Mouse (Mus musculus) hindbrain, embryonic 13.5 days (tissue): ENCODE results near the gene Rreb1. TPM values are rescaled to one million over a fixed set of nuclear protein-coding genes. Genes with fewer than 3 reads are reported as not detected.

Experiments
- ATAC-seq: fragments of 200-750 bp; cut with Nextera tagmentation; 2 replicates; pipeline ENCODE4 v1.8.0; 2017; ENCODE audit warnings: moderate TSS enrichment; ENCODE audit not compliant: low FRiP score
- H3K27ac ChIP-seq: fragments of 300-500 bp; sonication (generic); 2 replicates; pipeline ENCODE4 v1.5.1; 2015; ENCODE audit warnings: inconsistent platforms, mild to moderate bottlenecking, moderate library complexity
- H3K27me3 ChIP-seq: fragments of 300-500 bp; sonication (generic); 2 replicates; pipeline ENCODE4 v1.6.1; 2015; ENCODE audit warnings: mild to moderate bottlenecking, inconsistent platforms
- H3K36me3 ChIP-seq: fragments of 300-500 bp; sonication (generic); 2 replicates; pipeline ENCODE4 v1.6.1; 2015; ENCODE audit warnings: mild to moderate bottlenecking, inconsistent platforms
- H3K4me1 ChIP-seq: fragments of 300-500 bp; sonication (generic); replicated peaks from 2 replicates; pipeline ENCODE4 v1.6.1; 2015; ENCODE audit warnings: inconsistent platforms
- H3K4me2 ChIP-seq: fragments of 300-500 bp; sonication (generic); 2 replicates; pipeline ENCODE4 v1.6.1; 2015; ENCODE audit warnings: inconsistent platforms, mild to moderate bottlenecking, moderate library complexity
- H3K4me3 ChIP-seq: fragments of 300-500 bp; sonication (generic); 2 replicates; pipeline ENCODE4 v1.5.1; 2015; ENCODE audit warnings: mild to moderate bottlenecking, inconsistent platforms
- H3K9ac ChIP-seq: fragments of 300-500 bp; sonication (generic); 2 replicates; pipeline ENCODE4 v1.6.1; 2015; ENCODE audit warnings: mild to moderate bottlenecking, inconsistent platforms
- H3K9me3 ChIP-seq: fragments of 300-500 bp; sonication (generic); 2 replicates; pipeline ENCODE4 v1.6.1; 2016; ENCODE audit warnings: inconsistent platforms
- WGBS: fragments of 180-500 bp; shearing (Covaris S2); methylation state at CpG from one replicate; pipeline ENCODE4 v1.1.7; 2015; 5-methylcytosine and 5-hydroxymethylcytosine counted together
- polyA plus RNA-seq: library from polyadenylated mRNA; unstranded; fragments of >200 nt; fragmentation: Nextera tagmentation; extraction: Ambion mirVana; gene quantifications from 2 replicates; pipeline ENCODE4 v1.2.1, GENCODE M21; 2015

The Rreb1 gene
- polyA plus RNA-seq, 1 experiment from 2014 or later: 2.5 TPM

DNA sequence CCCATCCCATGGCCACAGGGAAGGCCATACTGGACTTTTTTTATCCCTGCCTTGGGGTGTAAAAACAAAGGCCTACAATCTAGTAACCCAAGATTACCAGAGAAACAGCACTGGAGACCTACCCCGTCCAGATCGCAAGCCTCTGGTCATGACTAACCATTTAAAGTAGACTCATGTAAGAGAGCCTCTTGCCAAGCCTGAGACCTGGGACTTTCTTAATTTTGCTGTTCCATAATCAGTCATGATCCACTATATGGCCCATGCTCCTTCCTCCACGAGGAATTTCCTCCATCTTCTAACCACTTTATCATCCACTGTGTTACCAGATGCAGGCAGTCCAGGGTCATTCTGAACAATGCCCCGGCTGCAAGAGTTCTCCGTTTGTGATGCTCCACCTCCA lies 98.2 kb downstream of the Rreb1 start:
- Histone ChIP-seq H3K9me3 (no peaks in the 10 kb centered on the region), H3K4me1 (peaks cover 8% of the 10 kb centered on the region), H3K27ac (no peak overlapping the region), H3K36me3 (no peaks in the 10 kb centered on the region), H3K9ac (no peak overlapping the region), H3K4me2 (no peak overlapping the region), H3K4me3 (no peak overlapping the region), H3K27me3 (no peaks in the 10 kb centered on the region)
- ATAC-seq: no peak
- 69% methylated on average over 5 of the region's 5 CpGs for WGBS

- H3K9ac ChIP-seq: no peak overlapping the region
- no peaks in the 10 kb centered on the region for H3K36me3 ChIP-seq
- H3K27me3 ChIP-seq: no peaks in the 10 kb centered on the region
- H3K9me3 ChIP-seq: no peaks in the 10 kb centered on the region
- no peak overlapping the region for H3K4me3 ChIP-seq
- H3K4me1 ChIP-seq: peaks cover 8% of the 10 kb centered on the region
- H3K27ac ChIP-seq: no peak overlapping the region
- ATAC-seq: no peak
- H3K4me2 ChIP-seq: no peak overlapping the region
- 59% methylated on average over 4 of the region's 4 CpGs for WGBS
Measured at GRCm38 (mm10) chr13:37876836-37877235, 98.6 kb downstream of the Rreb1 start.

DNA sequence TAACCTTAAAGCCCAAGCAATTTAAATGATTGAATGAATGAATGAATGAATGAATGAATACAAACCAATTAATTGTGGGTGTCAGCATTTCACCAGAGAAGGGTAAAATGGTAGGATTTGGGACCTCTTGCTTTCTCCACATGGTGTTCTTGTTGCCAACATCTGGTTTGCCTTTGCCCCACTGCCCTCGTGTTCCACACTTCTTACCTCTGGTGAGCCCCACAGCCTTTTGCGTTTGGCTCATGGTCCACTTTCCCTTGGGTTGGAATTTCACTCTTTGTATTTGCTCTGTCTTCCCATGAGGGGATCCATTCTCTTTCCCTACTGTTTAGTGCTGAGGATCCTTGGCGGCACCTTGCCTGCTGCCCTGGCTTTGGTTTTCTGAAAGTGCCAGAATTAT lies 99.0 kb downstream of the Rreb1 start:
- ATAC-seq: no peak
- WGBS: 65% methylated on average over 3 of the region's 3 CpGs
- Histone ChIP-seq H3K4me3 (no peak overlapping the region), H3K27me3 (no peaks in the 10 kb centered on the region), H3K4me1 (peaks cover 8% of the 10 kb centered on the region), H3K36me3 (no peaks in the 10 kb centered on the region), H3K27ac (no peak overlapping the region), H3K4me2 (no peak overlapping the region), H3K9ac (no peak overlapping the region), H3K9me3 (no peaks in the 10 kb centered on the region)

DNA sequence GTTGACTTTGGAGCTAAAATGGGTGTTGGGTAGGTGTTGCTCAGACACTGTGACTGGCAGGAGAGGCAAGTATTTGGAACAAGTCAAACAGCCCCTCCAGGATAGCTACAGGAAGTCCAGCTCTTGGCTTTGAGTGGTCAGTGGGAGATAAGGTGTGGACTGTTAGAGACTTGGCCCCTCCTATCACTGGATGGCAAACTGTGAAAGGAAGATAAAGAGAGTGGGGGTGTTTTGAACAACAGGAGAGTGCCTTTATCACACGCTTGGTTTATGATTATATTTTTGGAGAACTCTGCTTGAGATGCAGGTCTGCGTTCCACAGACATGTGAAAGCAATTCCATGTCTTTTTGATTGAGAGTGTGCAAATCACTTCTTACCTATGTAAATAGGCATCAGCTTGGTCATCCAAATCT lies 100.7 kb downstream of the Rreb1 start:
- Histone ChIP-seq H3K4me2 (no peak overlapping the region), H3K9ac (no peak overlapping the region), H3K9me3 (no peaks in the 10 kb centered on the region), H3K27ac (no peak overlapping the region), H3K27me3 (no peaks in the 10 kb centered on the region), H3K36me3 (no peaks in the 10 kb centered on the region), H3K4me1 (peaks cover 8% of the 10 kb centered on the region), H3K4me3 (no peak overlapping the region)
- no peak for ATAC-seq
- 92% methylated on average over 2 of the region's 2 CpGs for WGBS

GRCm38 (mm10) chr13:37879556-37879955 lies 101.4 kb downstream of the Rreb1 start:
- Histone ChIP-seq H3K36me3 (no peaks in the 10 kb centered on the region), H3K9ac (no peak overlapping the region), H3K4me2 (no peak overlapping the region), H3K27ac (no peak overlapping the region), H3K4me1 (peaks cover 8% of the 10 kb centered on the region), H3K9me3 (no peaks in the 10 kb centered on the region), H3K4me3 (no peak overlapping the region), H3K27me3 (no peaks in the 10 kb centered on the region)
- 82% methylated on average over 5 of the region's 5 CpGs for WGBS
- ATAC-seq: no peak

DNA sequence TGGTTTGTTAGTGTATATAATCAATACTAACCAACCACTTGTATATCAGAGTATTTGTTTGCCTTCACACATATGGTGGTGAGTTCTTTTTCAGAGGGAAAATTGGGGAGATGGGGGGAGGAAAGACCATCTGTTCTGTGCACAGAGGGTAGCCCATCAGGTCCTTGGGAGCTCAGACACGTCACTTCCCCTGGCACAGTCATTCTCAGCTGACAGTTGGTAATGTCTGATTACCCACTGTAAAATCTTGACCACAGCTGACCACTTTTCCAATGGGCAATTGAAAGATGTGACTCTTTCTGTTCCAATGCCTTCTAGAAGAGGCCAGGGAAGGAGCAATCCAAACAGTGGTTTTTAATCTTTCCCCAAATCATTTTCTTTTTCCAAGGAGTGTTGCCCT lies 101.8 kb downstream of the Rreb1 start:
- Histone ChIP-seq H3K27ac (no peak overlapping the region), H3K36me3 (no peaks in the 10 kb centered on the region), H3K4me3 (no peak overlapping the region), H3K27me3 (no peaks in the 10 kb centered on the region), H3K4me1 (peaks cover 8% of the 10 kb centered on the region), H3K9me3 (no peaks in the 10 kb centered on the region), H3K9ac (no peak overlapping the region), H3K4me2 (no peak overlapping the region)
- no peak for ATAC-seq
- WGBS: 64% methylated on average over 1 of the region's 1 CpGs

GRCm38 (mm10) chr13:37880581-37881130 lies 102.5 kb downstream of the Rreb1 start:
- Histone ChIP-seq H3K27ac (no peak overlapping the region), H3K4me3 (no peak overlapping the region), H3K4me2 (no peak overlapping the region), H3K36me3 (no peaks in the 10 kb centered on the region), H3K27me3 (no peaks in the 10 kb centered on the region), H3K9me3 (no peaks in the 10 kb centered on the region), H3K4me1 (peaks cover 8% of the 10 kb centered on the region), H3K9ac (no peak overlapping the region)
- ATAC-seq: no peak
- WGBS: 83% methylated on average over 9 of the region's 9 CpGs

GRCm38 (mm10) chr13:37882521-37882920 lies 104.3 kb downstream of the Rreb1 start:
- no peaks in the 10 kb centered on the region for H3K9me3 ChIP-seq
- H3K36me3 ChIP-seq: no peaks in the 10 kb centered on the region
- peaks cover 8% of the 10 kb centered on the region for H3K4me1 ChIP-seq
- no peak overlapping the region for H3K4me3 ChIP-seq
- H3K4me2 ChIP-seq: no peak overlapping the region
- H3K27me3 ChIP-seq: no peaks in the 10 kb centered on the region
- WGBS: 90% methylated on average over 8 of the region's 8 CpGs
- no peak overlapping the region for H3K27ac ChIP-seq
- ATAC-seq: no peak
- H3K9ac ChIP-seq: no peak overlapping the region

GRCm38 (mm10) chr13:37883008-37883407 lies 104.8 kb downstream of the Rreb1 start:
- Histone ChIP-seq H3K4me2 (no peak overlapping the region), H3K4me1 (peaks cover 8% of the 10 kb centered on the region), H3K36me3 (no peaks in the 10 kb centered on the region), H3K4me3 (no peak overlapping the region), H3K9me3 (no peaks in the 10 kb centered on the region), H3K27me3 (no peaks in the 10 kb centered on the region), H3K9ac (no peak overlapping the region), H3K27ac (no peak overlapping the region)
- WGBS: 91% methylated on average over 5 of the region's 5 CpGs
- ATAC-seq: no peak

GRCm38 (mm10) chr13:37885392-37885791 lies 107.2 kb downstream of the Rreb1 start:
- H3K4me3 ChIP-seq: no peak overlapping the region
- 87% methylated on average over 2 of the region's 2 CpGs for WGBS

GRCm38 (mm10) chr13:37886024-37886423 lies 107.8 kb downstream of the Rreb1 start:
- Histone ChIP-seq H3K27me3 (no peaks in the 10 kb centered on the region), H3K36me3 (no peaks in the 10 kb centered on the region)
- no peak for ATAC-seq

More at GRCm38 (mm10) chr13:37885392-37885791, 107.2 kb downstream of the Rreb1 start:
- no peaks in the 10 kb centered on the region for H3K27me3 ChIP-seq
- no peaks in the 10 kb centered on the region for H3K9me3 ChIP-seq
- H3K9ac ChIP-seq: no peak overlapping the region
- H3K4me2 ChIP-seq: no peak overlapping the region
- no peaks in the 10 kb centered on the region for H3K36me3 ChIP-seq
- H3K4me1 ChIP-seq: peaks cover under 1% of the 10 kb centered on the region; the same call in 1 of the 2 replicates
- ATAC-seq: no peak
- no peak overlapping the region for H3K27ac ChIP-seq

GRCm38 (mm10) chr13:37894756-37895155 lies 116.6 kb downstream of the Rreb1 start:
- Histone ChIP-seq H3K9me3 (no peaks in the 10 kb centered on the region), H3K27ac (no peak overlapping the region), H3K27me3 (no peaks in the 10 kb centered on the region), H3K9ac (no peak overlapping the region), H3K4me1 (no peaks in the 10 kb centered on the region), H3K36me3 (no peaks in the 10 kb centered on the region), H3K4me2 (no peak overlapping the region), H3K4me3 (no peak overlapping the region)
- 84% methylated on average over 8 of the region's 8 CpGs for WGBS
- no peak for ATAC-seq

More at GRCm38 (mm10) chr13:37886024-37886423, 107.8 kb downstream of the Rreb1 start:
- H3K9ac ChIP-seq: no peak overlapping the region
- H3K4me3 ChIP-seq: no peak overlapping the region
- H3K9me3 ChIP-seq: no peaks in the 10 kb centered on the region
- no peaks in the 10 kb centered on the region; the same call in 1 of the 2 replicates for H3K4me1 ChIP-seq
- H3K4me2 ChIP-seq: no peak overlapping the region
- 86% methylated on average over 6 of the region's 6 CpGs for WGBS
- no peak overlapping the region for H3K27ac ChIP-seq

GRCm38 (mm10) chr13:37895564-37896254 lies 117.5 kb downstream of the Rreb1 start:
- Histone ChIP-seq H3K9ac (no peak overlapping the region), H3K27me3 (no peaks in the 10 kb centered on the region), H3K9me3 (no peaks in the 10 kb centered on the region), H3K4me1 (no peaks in the 10 kb centered on the region), H3K4me3 (no peak overlapping the region), H3K36me3 (no peaks in the 10 kb centered on the region), H3K27ac (no peak overlapping the region), H3K4me2 (no peak overlapping the region)
- WGBS: 87% methylated on average over 6 of the region's 6 CpGs
- ATAC-seq: no peak
